11 mouse cellular contexts compared by ENCODE assay signal in the genomic region with DNA sequence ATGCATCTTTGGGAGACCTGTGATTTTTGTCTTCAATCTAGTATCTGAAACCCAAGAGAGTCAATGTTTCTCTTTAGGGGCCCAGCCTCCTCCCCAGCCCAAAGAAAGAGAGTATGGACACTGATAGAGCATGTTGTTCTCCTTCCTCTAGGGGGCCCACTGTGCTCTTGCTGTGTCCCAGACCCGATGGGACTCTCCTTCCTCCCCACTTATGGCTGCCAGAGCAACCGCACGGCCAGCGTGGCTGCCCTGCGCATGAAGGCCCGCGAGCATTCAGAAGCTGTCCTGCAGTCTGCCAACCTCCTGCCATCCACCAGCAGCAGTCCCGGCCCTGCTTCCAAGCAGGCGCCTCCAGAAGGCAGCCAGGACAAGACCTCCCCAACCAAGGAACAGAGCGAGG. TPM values are rescaled to one million over a fixed set of nuclear protein-coding genes. Genes with fewer than 3 reads are reported as not detected.
DNase-seq lines count a peak whose midpoint lies in the region; ATAC-seq and TF ChIP-seq lines count a peak whose summit lies in the region.
"Had no signal": no experiment of that assay in that cellular context is flagged by ENCODE, and none has a peak within 500 bp of the region (broad histone marks: within the 10 kb centered on the region; RNA-seq: fewer than 3 reads in every experiment).

No protein-coding gene starts in this region.

- H3K9ac ChIP-seq in forebrain, postnatal 0 days: no peak overlapping the region
- H3K9ac ChIP-seq in forebrain, embryonic 12.5 days: no peak overlapping the region
- H3K9ac ChIP-seq in liver, embryonic 11.5 days (ENCODE audit: low read depth, low read length): no peak overlapping the region
- H3K9ac ChIP-seq: midbrain, embryonic 12.5 days had no signal

- H3K36me3 ChIP-seq in forebrain, postnatal 0 days (ENCODE audit: insufficient read depth): no peaks in the 10 kb centered on the region
- no peaks in the 10 kb centered on the region for H3K36me3 ChIP-seq in forebrain, embryonic 12.5 days (replicated peaks)
- no peaks in the 10 kb centered on the region for H3K36me3 ChIP-seq in liver, embryonic 11.5 days (ENCODE audit: control insufficient read depth, insufficient read depth, low read length)
- no peaks in the 10 kb centered on the region for H3K36me3 ChIP-seq in heart, embryonic 10.5 days
- H3K36me3 ChIP-seq: midbrain, embryonic 12.5 days had no signal

- no peak overlapping the region for H3K4me3 ChIP-seq in forebrain, postnatal 0 days (ENCODE audit: low read depth, low read length)
- no peak overlapping the region for H3K4me3 ChIP-seq in forebrain, embryonic 12.5 days (replicated peaks)
- no peak overlapping the region for H3K4me3 ChIP-seq in liver, embryonic 11.5 days (ENCODE audit: low read depth, low read length)
- H3K4me3 ChIP-seq in heart, embryonic 10.5 days: peak overlapping the region; percentile 45
- H3K4me3 ChIP-seq: midbrain, embryonic 12.5 days had no signal

- no peaks in the 10 kb centered on the region for H3K4me1 ChIP-seq in forebrain, postnatal 0 days (ENCODE audit: insufficient read depth)
- no peaks in the 10 kb centered on the region for H3K4me1 ChIP-seq in forebrain, embryonic 12.5 days
- H3K4me1 ChIP-seq in liver, embryonic 11.5 days (replicated peaks; ENCODE audit: control insufficient read depth, insufficient read depth, low read length): no peaks in the 10 kb centered on the region
- H3K4me1 ChIP-seq in heart, embryonic 10.5 days: peaks cover 17% of the 10 kb centered on the region
- H3K4me1 ChIP-seq: midbrain, embryonic 12.5 days had no signal

- no peak overlapping the region for H3K27ac ChIP-seq in forebrain, postnatal 0 days (ENCODE audit: low read depth, low read length)
- no peak overlapping the region for H3K27ac ChIP-seq in forebrain, embryonic 12.5 days
- no peak overlapping the region for H3K27ac ChIP-seq in liver, embryonic 11.5 days (ENCODE audit: low read depth, low read length)
- H3K27ac ChIP-seq in heart, embryonic 10.5 days: peak overlapping the region; percentile 57; the same call in 1 of the 2 replicates
- H3K27ac ChIP-seq: midbrain, embryonic 12.5 days had no signal

- no peak overlapping the region for H3K4me2 ChIP-seq in forebrain, postnatal 0 days (ENCODE audit: low read depth)
- no peak overlapping the region for H3K4me2 ChIP-seq in forebrain, embryonic 12.5 days
- 0 out of 2 replicates have a peak overlapping the region, but pooled peaks have one; percentile 17 for H3K4me2 ChIP-seq in liver, embryonic 11.5 days
- H3K4me2 ChIP-seq: midbrain, embryonic 12.5 days had no signal

- no peaks in the 10 kb centered on the region for H3K9me3 ChIP-seq in forebrain, postnatal 0 days (ENCODE audit: low read length)
- no peaks in the 10 kb centered on the region for H3K9me3 ChIP-seq in forebrain, embryonic 12.5 days
- no peaks in the 10 kb centered on the region for H3K9me3 ChIP-seq in liver, embryonic 11.5 days (ENCODE audit: control insufficient read depth, low read length)
- no peaks in the 10 kb centered on the region for H3K9me3 ChIP-seq in heart, embryonic 10.5 days
- H3K9me3 ChIP-seq: midbrain, embryonic 12.5 days had no signal

- peak; percentile 32; the same call in 1 of the 2 replicates for ATAC-seq in forebrain, postnatal 0 days
- no peak for ATAC-seq in forebrain, embryonic 12.5 days (ENCODE audit: low FRiP score)
- no peak for ATAC-seq in liver, embryonic 11.5 days (replicated peaks; ENCODE audit: low FRiP score)
- no peak for ATAC-seq in megakaryocyte-erythroid progenitor cell, adult 5-6 weeks (replicated peaks; ENCODE audit: low FRiP score, low TSS enrichment, poor library complexity, severe bottlenecking)

- H3K27me3 ChIP-seq in forebrain, postnatal 0 days (ENCODE audit: insufficient read depth, low read length): no peaks in the 10 kb centered on the region
- H3K27me3 ChIP-seq in forebrain, embryonic 12.5 days: no peaks in the 10 kb centered on the region
- H3K27me3 ChIP-seq in liver, embryonic 11.5 days (replicated peaks; ENCODE audit: control insufficient read depth, insufficient read depth, low read length): no peaks in the 10 kb centered on the region
- H3K27me3 ChIP-seq in heart, embryonic 10.5 days (ENCODE audit: insufficient read depth, poor library complexity, severe bottlenecking): peaks cover 24% of the 10 kb centered on the region

- 55% methylated on average over 10 of the region's 10 CpGs for WGBS in forebrain, postnatal 0 days
- 40% methylated on average over 10 of the region's 10 CpGs for WGBS in forebrain, embryonic 12.5 days
- WGBS in liver, embryonic 11.5 days: 31% methylated on average over 10 of the region's 10 CpGs
- 31% methylated on average over 10 of the region's 10 CpGs for WGBS in heart, embryonic 10.5 days

- DNase-seq in forebrain, postnatal 0 days: no peak
- no peak for DNase-seq in liver, embryonic 11.5 days (ENCODE audit: low spot score)
- DNase-seq in liver: no peak
- no peak for DNase-seq in heart, embryonic 10.5 days (ENCODE audit: low spot score)
- DNase-seq in lung, postnatal 36 days: peak; percentile 4
- DNase-seq in left cerebral cortex, adult 8-10 months (ENCODE audit: low spot score in 2 of 2): no peak
- DNase-seq: thymus, postnatal 4 days had no signal

- TF ChIP-seq CTCF in forebrain, postnatal 0 days (IDR thresholded peaks at IDR 0.05; ENCODE audit: low read depth): no peak; the same call in 1 of the 2 replicates

RNA-seq across cellular contexts. Expression of a gene that starts 29.4 kb away (rescaled TPM):
- 0.05 and 0.23 TPM in 2 replicates for total RNA-seq in forebrain, postnatal 0 days (2014; rRNA removed)
- 0.10 and 0.13 TPM in 2 replicates for polyA plus RNA-seq in forebrain, postnatal 0 days (2015; fragmentation: Nextera tagmentation; extraction: Ambion mirVana)
- polyA plus RNA-seq in forebrain, embryonic 12.5 days (2016; fragmentation: Nextera tagmentation; extraction: Ambion mirVana): 0.53 and 0.91 TPM in 2 replicates
- not detected in 2 replicates for polyA plus RNA-seq in liver, embryonic 11.5 days (2014; fragmentation: Nextera tagmentation; extraction: Ambion mirVana)
- not detected in 2 replicates for polyA plus RNA-seq in heart, embryonic 10.5 days (2016; fragmentation: Nextera tagmentation; extraction: Ambion mirVana)
- under 1 TPM in 2 of 4 experiments, not detected in 2; 0.16 to 0.20 TPM for total RNA-seq in left cerebral cortex, adult 8-10 months (2022)
- total RNA-seq in megakaryocyte-erythroid progenitor cell, adult 5-6 weeks (2014; fragmentation: Nextera tagmentation): not detected in 2 replicates
- not detected in 2 replicates for total RNA-seq in megakaryocyte-erythroid progenitor cell, adult 5-6 weeks (2017)
- total RNA-seq: layer of hippocampus, postnatal 10 days had no signal

RNA-seq across cellular contexts. Expression of a gene that starts 56.5 kb away (rescaled TPM):
- total RNA-seq in forebrain, postnatal 0 days (2014; rRNA removed): under 0.01 TPM in 1 of 2 replicates, not detected in the other
- polyA plus RNA-seq in forebrain, postnatal 0 days (2015; fragmentation: Nextera tagmentation; extraction: Ambion mirVana): not detected in 2 replicates
- polyA plus RNA-seq in forebrain, embryonic 12.5 days (2016; fragmentation: Nextera tagmentation; extraction: Ambion mirVana): 0.04 TPM in 1 of 2 replicates, not detected in the other
- polyA plus RNA-seq in liver, embryonic 11.5 days (2014; fragmentation: Nextera tagmentation; extraction: Ambion mirVana): not detected in 2 replicates
- polyA plus RNA-seq in heart, embryonic 10.5 days (2016; fragmentation: Nextera tagmentation; extraction: Ambion mirVana): 7.2 and 16.6 TPM in 2 replicates
- total RNA-seq in left cerebral cortex, adult 8-10 months (2022): under 1 TPM; 0.28 to 0.58 (median 0.40) TPM
- total RNA-seq in megakaryocyte-erythroid progenitor cell, adult 5-6 weeks (2014; fragmentation: Nextera tagmentation): not detected in 2 replicates
- total RNA-seq in megakaryocyte-erythroid progenitor cell, adult 5-6 weeks (2017): not detected in 2 replicates
